25 mouse cellular contexts compared by ENCODE assay signal in the genomic region with DNA sequence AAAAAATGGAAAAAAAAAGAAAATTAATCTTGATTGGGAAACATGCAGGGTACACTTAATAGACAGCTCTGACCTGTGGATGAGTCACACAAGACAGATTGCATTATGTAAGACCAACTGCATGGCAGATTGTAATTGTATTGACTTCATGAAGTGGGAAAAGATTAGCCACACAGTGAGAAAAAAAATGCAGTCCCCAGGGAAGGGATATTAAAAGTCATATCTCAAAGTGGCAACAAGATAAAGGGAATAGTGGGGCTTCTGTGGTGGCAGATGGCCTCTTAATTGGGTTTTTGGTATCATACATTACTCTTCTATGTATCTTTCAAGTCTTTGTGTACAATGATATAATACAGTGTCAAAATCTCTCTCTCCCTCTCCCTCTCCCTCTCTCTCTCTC.
DNase-seq lines count a peak whose midpoint lies in the region; ATAC-seq and TF ChIP-seq lines count a peak whose summit lies in the region.
"Had no signal": no experiment of that assay in that cellular context is flagged by ENCODE, and none has a peak within 500 bp of the region (broad histone marks: within the 10 kb centered on the region; RNA-seq: fewer than 3 reads in every experiment).

No protein-coding gene starts in this region.

- no peak overlapping the region for H3K27ac ChIP-seq in hindbrain, embryonic 11.5 days (ENCODE audit: low read depth, low read length)
- no peak overlapping the region for H3K27ac ChIP-seq in hindbrain, embryonic 10.5 days
- no peak overlapping the region for H3K27ac ChIP-seq in forebrain, postnatal 0 days (ENCODE audit: low read depth, low read length)
- H3K27ac ChIP-seq: embryonic facial prominence, embryonic 15.5 days; hindbrain, embryonic 15.5 days; limb, embryonic 13.5 days; liver, embryonic 12.5 days had no signal

- intact Hi-C loops in gastrocnemius, postnatal 36 days (cut with DNase I): no loop called here

- no peaks in the 10 kb centered on the region for H3K36me3 ChIP-seq in hindbrain, embryonic 11.5 days (ENCODE audit: control insufficient read depth, insufficient read depth, low read length)
- H3K36me3 ChIP-seq in hindbrain, embryonic 10.5 days: no peaks in the 10 kb centered on the region
- no peaks in the 10 kb centered on the region for H3K36me3 ChIP-seq in forebrain, postnatal 0 days (ENCODE audit: insufficient read depth)
- H3K36me3 ChIP-seq: embryonic facial prominence, embryonic 15.5 days; heart, embryonic 12.5 days; hindbrain, embryonic 15.5 days; limb, embryonic 13.5 days; liver, embryonic 12.5 days had no signal

- no peak overlapping the region for H3K4me3 ChIP-seq in hindbrain, embryonic 11.5 days (ENCODE audit: low read depth, low read length)
- H3K4me3 ChIP-seq in hindbrain, embryonic 10.5 days: no peak overlapping the region
- H3K4me3 ChIP-seq in forebrain, postnatal 0 days (ENCODE audit: low read depth, low read length): no peak overlapping the region
- H3K4me3 ChIP-seq: embryonic facial prominence, embryonic 15.5 days; heart, embryonic 12.5 days; hindbrain, embryonic 15.5 days; limb, embryonic 13.5 days; liver, embryonic 12.5 days had no signal

- no peaks in the 10 kb centered on the region for H3K4me1 ChIP-seq in hindbrain, embryonic 11.5 days (replicated peaks; ENCODE audit: control insufficient read depth, insufficient read depth, low read length)
- H3K4me1 ChIP-seq in hindbrain, embryonic 10.5 days (replicated peaks): peaks cover 6% of the 10 kb centered on the region
- H3K4me1 ChIP-seq in forebrain, postnatal 0 days (ENCODE audit: insufficient read depth): peaks cover 4% of the 10 kb centered on the region; the same call in 1 of the 2 replicates
- H3K4me1 ChIP-seq: embryonic facial prominence, embryonic 15.5 days; heart, embryonic 12.5 days; liver, embryonic 12.5 days had no signal

- H3K9ac ChIP-seq in hindbrain, embryonic 11.5 days (ENCODE audit: low read depth, low read length): no peak overlapping the region
- no peak overlapping the region for H3K9ac ChIP-seq in forebrain, postnatal 0 days
- H3K9ac ChIP-seq: embryonic facial prominence, embryonic 15.5 days; heart, embryonic 12.5 days; hindbrain, embryonic 15.5 days; limb, embryonic 13.5 days; liver, embryonic 12.5 days had no signal

- ATAC-seq in hindbrain, embryonic 11.5 days (ENCODE audit: low FRiP score): peak; percentile 35; the same call in 1 of the 2 replicates
- ATAC-seq in forebrain, postnatal 0 days: no peak
- ATAC-seq: intestine, postnatal 0 days; liver, embryonic 12.5 days had no signal

- TF ChIP-seq CTCF in forebrain, postnatal 0 days (IDR thresholded peaks at IDR 0.05; ENCODE audit: low read depth): no peak

- no peak overlapping the region for H3K4me2 ChIP-seq in hindbrain, embryonic 11.5 days (replicated peaks; ENCODE audit: low read depth, low read length)
- H3K4me2 ChIP-seq in forebrain, postnatal 0 days (ENCODE audit: low read depth): no peak overlapping the region
- H3K4me2 ChIP-seq: embryonic facial prominence, embryonic 15.5 days; heart, embryonic 12.5 days; hindbrain, embryonic 15.5 days; limb, embryonic 13.5 days; liver, embryonic 12.5 days; midbrain, embryonic 11.5 days had no signal

- no peaks in the 10 kb centered on the region for H3K9me3 ChIP-seq in hindbrain, embryonic 11.5 days (ENCODE audit: control insufficient read depth, low read length)
- no peaks in the 10 kb centered on the region for H3K9me3 ChIP-seq in hindbrain, embryonic 10.5 days
- no peaks in the 10 kb centered on the region for H3K9me3 ChIP-seq in forebrain, postnatal 0 days (ENCODE audit: low read length)
- H3K9me3 ChIP-seq: embryonic facial prominence, embryonic 15.5 days; heart, embryonic 12.5 days; hindbrain, embryonic 15.5 days; limb, embryonic 13.5 days; liver, embryonic 12.5 days had no signal

- H3K27me3 ChIP-seq in hindbrain, embryonic 11.5 days (ENCODE audit: control insufficient read depth, insufficient read depth, low read length): no peaks in the 10 kb centered on the region
- H3K27me3 ChIP-seq in hindbrain, embryonic 10.5 days (ENCODE audit: insufficient read depth, poor library complexity, severe bottlenecking): no peaks in the 10 kb centered on the region
- no peaks in the 10 kb centered on the region for H3K27me3 ChIP-seq in forebrain, postnatal 0 days (ENCODE audit: insufficient read depth, low read length)
- H3K27me3 ChIP-seq: embryonic facial prominence, embryonic 15.5 days; heart, embryonic 12.5 days; hindbrain, embryonic 15.5 days; liver, embryonic 12.5 days had no signal

- peak; percentile 29 for DNase-seq in hindbrain, embryonic 11.5 days (ENCODE audit: low spot score)
- no peak for DNase-seq in hindbrain, embryonic 10.5 days (ENCODE audit: low spot score)
- DNase-seq in layer of hippocampus, adult 9-11 months: peak; percentile 50
- no peak for DNase-seq in layer of hippocampus, postnatal 36 days
- DNase-seq in NIH3T3 (ENCODE audit: low read depth): peak; percentile 4
- DNase-seq in forebrain, postnatal 0 days: peak; percentile 38
- DNase-seq in gastrocnemius, postnatal 36 days: no peak
- DNase-seq in left cerebral cortex, adult 11 months (ENCODE audit: low spot score): no peak
- DNase-seq: adrenal gland, postnatal 25 days; cerebellum, adult 2 months; cerebellum, postnatal 36 days; gastrocnemius, postnatal 10 days; heart, adult 18-20 months; heart, postnatal 10 days; kidney, postnatal 25 days; lung, adult 18-20 months; lung, postnatal 10 days; thymus, postnatal 14 days had no signal

Comparison
In these comparisons a context has a peak if more than half of its experiments do, and no peak if none do; other contexts are left out.
1. DNase-seq: peak in hindbrain, embryonic 11.5 days (single experiment), layer of hippocampus, adult 9-11 months (single experiment), NIH3T3 (single experiment) and forebrain, postnatal 0 days (single experiment); none in hindbrain, embryonic 10.5 days (single experiment), layer of hippocampus, postnatal 36 days (0 of 2), gastrocnemius, postnatal 36 days (0 of 2) and left cerebral cortex, adult 11 months (single experiment).